Mouse (Mus musculus) regulatory T cell (primary cell): ENCODE results near the gene Gpr84.

Experiments
- in situ Hi-C: fragments of 300-600 bp; cut with MboI, MseI; formaldehyde crosslinking; loops from one replicate; pipeline ENCODE4 v1.15.1; 2025; ENCODE audit warnings: high pct_unique_total_duplicates

Gpr84 gene

DNA sequence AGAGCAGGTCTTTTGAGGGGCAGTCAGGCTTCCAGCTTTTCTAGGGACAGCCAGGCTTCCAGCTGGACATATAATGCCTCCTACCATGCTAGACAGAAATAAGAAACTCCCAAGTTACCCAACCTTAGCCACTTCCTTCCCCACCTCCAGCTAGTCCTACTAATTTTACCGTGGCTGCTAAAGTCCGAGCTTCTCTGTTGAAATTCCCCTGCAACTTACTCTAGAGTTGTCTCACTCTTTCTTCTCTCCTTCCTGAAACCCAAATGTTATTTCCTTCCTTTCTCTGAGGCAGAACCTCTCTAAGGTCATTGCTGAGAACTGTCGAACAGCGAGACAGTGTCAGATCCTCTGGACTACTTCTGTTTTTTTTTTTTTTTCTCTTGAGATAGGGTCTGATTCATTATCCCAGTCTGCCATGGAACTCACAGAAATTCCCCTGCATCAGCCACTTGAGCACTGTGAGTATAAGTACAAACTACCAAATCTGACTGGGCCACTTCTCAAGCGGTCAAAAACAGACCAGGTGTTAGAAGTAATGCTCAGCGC, at the start of gene Gpr84:
Gene Gpr84, minus strand, starts transcription at position 248 of the 546 bp plus-strand sequence.
- in situ Hi-C loops, result no loop called here

DNA sequence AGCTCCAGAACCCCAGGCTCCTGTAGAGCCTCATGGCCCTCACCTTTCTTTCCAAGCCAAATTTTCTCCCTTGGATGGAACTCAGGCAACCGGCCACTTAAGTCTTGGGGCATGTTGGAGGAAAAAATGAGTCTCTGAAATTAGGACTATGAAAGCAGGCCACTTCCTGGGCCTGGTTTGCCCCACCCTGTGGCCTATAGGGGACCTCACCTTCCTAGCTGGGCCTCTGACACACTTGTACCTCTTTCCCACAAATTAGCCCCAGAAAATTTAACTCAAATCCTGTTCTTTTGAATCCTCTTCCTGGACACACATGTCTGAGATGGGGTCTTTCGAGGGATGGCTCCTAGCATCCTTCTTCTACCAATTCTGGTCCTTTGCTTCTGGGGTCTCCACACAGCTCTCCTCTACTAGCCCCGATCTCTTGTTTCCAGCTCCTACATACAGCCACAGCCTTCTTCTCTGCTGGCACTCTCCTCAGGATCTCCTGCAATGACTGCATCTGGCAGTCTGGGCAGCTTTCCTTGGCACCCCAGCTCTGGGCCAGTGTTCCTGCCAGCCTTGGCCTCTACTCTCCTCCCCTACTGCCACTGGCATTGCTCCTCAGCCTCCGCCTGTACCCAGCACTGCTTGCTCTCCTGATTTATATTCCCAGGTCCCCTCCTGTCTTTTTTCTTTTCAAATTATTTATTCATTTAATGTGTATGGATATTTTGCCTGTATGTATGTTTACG, 49.6 kb upstream of the Gpr84 start:
- in situ Hi-C loops, result loop anchor here (10.0 kb wide), 1 partner anchor 95 kb away; the partner anchor contains the start of gene Nckap1l

DNA sequence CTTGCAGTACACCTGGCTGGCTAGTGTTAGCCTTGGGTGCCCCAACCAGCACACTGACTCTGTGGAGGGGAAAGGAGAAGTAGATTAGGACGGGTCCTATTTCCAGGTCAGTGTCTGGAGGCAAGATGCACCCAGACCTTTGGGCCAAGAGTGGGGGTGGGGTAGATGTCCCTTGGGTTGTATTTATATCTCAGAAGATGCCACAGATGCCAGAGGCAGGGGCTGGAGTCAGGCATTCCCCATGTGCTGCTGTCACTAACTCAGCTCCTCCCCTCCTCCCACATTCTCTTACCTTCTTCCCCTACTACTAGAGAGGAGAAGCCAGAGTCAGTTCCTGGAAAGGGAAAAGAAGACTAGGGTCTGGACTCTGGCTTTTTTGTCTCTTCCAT, 48.7 kb upstream of the Gpr84 start:
- in situ Hi-C loops, result no loop called here

DNA sequence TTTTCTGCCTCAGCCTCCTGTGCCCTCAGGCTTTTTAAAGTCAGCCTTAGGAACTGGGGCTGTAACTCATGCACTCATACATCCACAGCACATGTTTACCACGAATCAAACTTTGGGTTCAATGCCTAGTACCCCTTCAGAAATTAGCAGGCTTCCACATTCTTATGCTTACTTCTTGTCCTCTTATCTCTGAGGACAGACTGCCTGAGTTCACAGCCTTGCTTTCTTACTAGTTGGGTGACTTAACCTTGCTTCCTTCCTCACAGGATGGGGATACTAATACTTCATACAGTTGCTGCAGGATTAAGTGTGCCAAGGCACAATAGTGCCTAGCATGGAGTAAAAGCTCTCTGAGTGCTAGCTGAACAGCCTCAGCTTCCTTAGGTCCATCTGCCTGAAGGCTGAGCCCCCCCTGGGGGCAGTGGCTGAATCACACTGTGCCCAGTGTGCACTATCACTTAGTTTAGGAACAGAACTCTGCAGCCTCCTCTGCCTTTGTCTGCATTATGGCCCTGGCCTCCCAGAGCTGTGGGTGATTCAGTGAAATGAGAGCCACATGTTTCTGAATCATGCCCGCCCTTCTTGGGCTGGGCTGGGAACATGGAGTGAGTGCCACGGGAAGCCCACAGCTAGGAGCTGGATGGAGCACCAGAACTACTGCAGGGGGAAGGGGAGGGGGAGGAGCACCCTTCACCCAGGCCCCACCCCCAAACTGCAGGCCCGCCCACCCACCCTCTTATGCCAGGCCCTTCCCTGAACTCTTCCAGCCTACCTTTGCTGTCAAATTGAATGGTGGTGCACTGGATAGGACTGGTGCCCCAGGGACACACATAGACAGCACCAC, 48.1 kb upstream of the Gpr84 start:
- in situ Hi-C loops, result no loop called here

DNA sequence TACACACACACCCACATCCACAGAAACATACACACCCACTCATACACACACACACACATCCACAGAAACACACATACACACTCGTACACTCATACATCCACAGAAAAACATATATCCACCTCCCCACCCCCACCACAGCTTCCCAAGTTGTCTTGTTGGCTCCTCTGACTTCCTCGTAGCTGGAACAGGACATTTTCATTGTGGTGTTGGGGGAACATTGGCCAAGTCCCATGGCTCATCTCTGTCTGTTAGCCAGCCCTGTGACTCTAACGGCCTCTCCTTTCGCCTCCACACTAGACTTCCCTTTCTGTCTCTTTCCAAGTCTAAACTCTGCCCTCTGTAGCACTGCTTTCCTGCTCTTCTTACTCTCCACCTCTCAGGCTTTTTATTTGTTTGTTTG, 47.4 kb upstream of the Gpr84 start:
- in situ Hi-C loops, result no loop called here

DNA sequence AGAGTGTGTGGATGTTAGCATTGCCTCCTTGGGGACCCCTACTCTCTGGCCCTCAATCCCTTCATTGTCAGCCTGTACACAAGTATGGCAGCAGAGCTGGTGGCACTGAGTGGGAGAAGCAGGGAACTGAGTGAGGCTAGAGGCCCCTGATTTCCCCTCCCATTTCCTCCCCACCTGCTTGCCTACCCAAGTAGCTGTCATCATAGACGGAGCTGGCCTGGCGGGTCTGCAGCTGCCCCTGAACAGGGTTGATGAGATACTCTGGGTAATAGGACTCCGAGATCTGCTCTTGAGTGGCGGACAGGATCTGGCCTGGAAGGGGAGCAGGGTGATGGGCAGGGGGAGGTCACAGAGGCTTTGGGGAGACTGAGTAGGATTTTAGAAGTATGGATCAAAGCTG, 45.7 kb upstream of the Gpr84 start:
- in situ Hi-C loops, result no loop called here

GRCm38 (mm10) chr15:103355420-103355819, 45.0 kb upstream of the Gpr84 start:
- in situ Hi-C loops, result no loop called here

DNA sequence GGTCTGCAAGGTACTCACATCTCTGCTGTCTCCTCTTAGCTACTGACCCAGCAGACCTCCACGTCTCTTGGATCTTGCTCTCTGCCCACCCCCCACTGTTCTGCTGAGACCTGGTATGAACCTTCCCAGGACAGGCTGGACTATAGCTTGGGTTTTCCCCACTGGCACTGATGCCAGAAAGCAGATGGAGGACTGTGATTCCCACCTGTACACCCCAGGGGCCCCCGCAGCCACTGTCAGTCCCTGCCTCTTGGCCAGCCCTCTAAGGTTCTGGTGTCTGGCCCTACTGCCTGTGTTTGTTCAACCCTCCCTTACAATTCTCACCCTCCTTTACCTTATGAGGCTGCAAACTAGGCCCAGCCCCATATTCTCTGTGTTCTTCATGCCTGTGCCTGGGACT, 44.3 kb upstream of the Gpr84 start:
- in situ Hi-C loops, result no loop called here

DNA sequence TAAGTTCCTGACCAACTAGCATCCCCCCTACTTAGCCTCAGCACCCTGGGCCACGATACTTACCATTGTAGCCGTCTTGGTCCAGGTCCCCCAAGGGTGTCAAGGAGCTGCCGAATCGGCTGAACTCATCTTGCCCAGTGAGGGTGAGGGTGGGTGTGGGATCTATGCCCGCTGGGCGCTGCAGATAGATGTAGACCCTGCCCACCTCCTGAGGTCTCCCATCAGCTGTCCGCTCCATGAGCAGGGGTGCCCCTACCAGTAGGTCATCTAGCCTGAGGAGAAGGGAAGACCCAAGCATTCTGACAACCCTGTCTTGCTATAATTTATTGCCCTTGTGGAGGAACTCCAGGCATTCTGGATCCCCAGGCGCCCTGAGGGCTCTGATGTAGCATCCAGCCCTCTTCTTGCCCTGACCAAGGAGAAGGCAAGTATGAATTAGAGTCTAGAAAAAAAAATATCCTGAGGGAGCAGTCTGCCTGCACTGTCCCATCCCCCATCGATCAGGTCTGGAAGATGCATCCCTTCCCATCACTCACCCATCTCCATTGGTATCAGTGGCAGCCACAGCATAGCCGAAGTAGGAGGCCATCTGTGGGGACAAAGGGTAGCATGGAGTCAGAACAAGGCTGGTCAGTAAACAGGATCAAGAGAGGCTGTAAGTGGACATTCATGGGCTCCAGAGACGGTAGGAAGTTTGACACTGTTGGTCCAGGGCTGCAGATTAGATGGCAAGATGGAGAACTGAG, 43.3 kb upstream of the Gpr84 start:
- in situ Hi-C loops, result no loop called here

- in situ Hi-C loops, result no loop called here
Measured at GRCm38 (mm10) chr15:103352856-103353255, 42.4 kb upstream of the Gpr84 start.

DNA sequence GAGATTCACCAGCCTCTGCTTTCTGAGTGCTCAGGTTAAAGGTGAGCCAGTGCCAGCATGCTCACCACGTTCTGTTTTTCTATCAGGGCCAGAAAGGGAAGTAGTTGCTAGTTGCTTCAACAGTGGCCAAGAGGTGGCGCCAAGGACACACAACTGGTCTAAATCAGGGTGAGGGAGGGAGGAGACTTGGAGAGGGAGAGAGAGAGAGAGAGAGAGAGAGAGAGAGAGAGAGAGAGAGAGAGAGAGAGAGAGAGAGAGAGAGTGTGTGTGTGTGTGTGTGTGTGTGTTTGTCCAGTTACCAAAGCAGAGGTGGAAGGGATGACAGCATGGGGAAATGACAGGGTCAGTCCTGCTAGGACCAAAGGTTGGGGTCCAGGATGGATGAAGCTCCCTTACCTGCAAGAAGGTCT, 36.9 kb upstream of the Gpr84 start:
- in situ Hi-C loops, result no loop called here

- in situ Hi-C loops, result no loop called here
Measured at GRCm38 (mm10) chr15:103345789-103346188, 35.4 kb upstream of the Gpr84 start.

GRCm38 (mm10) chr15:103343556-103343955, 33.1 kb upstream of the Gpr84 start:
- in situ Hi-C loops, result no loop called here

GRCm38 (mm10) chr15:103343008-103343407, 32.6 kb upstream of the Gpr84 start:
- in situ Hi-C loops, result no loop called here

- in situ Hi-C loops, result no loop called here
Measured at GRCm38 (mm10) chr15:103342415-103342814, 32.0 kb upstream of the Gpr84 start.

DNA sequence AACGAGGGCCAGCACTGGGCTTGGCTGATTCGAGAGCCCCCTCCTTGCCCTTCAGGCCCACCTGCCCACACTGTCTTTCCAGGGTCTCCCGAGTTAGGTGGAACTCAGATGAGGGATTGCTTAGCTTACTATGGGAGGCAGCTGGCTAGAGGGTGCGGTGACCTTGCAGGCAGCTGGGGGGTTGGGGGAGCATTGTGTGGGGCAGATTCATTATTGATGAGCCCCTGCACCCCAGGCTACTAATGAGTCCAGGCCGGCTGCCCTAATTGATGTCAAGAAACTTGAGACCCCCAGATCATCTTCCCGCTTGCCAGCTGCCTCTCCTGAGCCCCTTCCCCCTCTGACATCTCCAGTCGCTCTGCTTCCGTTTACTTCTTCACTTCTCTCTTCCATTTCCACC, 31.1 kb upstream of the Gpr84 start:
- in situ Hi-C loops, result no loop called here

DNA sequence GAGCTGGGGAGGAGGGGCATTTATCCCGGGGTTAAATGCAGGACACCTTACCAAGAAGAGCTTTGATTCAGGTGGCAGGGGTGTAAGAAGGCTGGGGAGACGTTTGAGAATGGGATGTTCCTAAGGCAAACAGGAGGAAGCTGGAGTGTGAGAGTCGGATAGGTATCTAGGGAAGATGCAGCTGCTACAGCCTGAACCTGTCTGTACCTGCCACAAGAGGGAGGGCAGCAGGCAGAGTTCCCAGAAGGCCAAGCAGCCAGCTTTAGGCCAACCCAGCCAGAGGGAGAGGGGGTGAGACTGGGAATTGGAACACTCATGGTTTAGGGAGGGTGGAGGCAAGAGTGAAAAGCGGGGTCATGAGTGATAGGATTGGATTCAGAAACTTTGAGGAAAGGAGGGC, 30.4 kb upstream of the Gpr84 start:
- in situ Hi-C loops, result no loop called here

- in situ Hi-C loops, result no loop called here
Measured at GRCm38 (mm10) chr15:103339961-103340337, 29.5 kb upstream of the Gpr84 start, which contains the start of gene Zfp385a. Gene Zfp385a (minus strand): TSS chr15:103340093.

GRCm38 (mm10) chr15:103339166-103339960, 29.0 kb upstream of the Gpr84 start:
- in situ Hi-C loops, result no loop called here

DNA sequence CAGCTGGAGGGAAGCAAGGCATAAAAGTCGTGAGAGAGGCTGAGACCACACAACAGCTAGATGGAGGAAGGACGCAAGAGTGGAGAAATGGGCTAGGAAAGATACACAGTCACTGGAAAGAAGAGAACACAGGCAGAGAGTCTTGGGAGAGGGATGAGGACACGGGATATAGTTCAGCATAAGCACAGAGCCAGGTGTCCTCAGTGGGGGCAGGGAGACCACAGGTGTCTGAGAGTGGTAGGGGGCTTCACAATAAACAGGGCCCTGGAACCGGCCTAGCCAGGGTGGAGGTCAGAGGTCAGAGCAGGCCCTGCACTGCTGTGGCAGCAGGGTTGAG, 28.4 kb upstream of the Gpr84 start:
- in situ Hi-C loops, result no loop called here

DNA sequence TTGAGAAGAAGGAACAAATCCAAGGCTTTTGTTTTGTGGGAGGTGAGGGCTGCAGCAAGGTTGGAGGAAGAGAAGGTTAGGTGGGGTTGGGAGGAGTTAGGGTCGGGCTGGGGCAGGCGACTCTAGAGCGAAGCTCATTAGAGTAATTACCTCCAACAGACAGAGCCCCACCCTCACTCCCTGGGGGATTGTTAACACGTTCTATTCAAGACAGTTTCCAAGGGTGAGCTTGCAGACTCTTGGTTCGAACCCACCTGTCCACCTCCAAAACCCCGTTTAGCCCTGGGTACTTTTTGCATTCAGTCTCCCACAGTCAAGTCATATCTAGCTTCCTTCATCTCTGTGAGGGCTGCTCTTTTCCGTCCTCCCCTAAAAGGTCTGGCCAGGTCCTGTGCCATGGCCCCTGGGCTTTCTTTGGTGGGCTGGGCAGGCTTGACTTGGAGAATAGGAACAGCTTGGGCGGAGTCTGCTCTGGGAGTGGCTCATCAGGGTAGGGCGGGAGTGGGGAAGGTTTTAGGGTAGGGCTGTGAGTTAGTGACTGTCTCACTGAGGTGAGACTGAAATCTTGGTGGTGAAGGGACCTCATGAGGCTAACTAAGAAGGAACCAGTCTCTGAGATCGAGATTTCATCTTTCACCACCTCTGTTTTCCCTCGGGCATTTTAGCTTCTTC, 26.7 kb upstream of the Gpr84 start:
- in situ Hi-C loops, result no loop called here
